Comparison of ENCODE assay signal across 13 mouse cellular contexts in the genomic region with DNA sequence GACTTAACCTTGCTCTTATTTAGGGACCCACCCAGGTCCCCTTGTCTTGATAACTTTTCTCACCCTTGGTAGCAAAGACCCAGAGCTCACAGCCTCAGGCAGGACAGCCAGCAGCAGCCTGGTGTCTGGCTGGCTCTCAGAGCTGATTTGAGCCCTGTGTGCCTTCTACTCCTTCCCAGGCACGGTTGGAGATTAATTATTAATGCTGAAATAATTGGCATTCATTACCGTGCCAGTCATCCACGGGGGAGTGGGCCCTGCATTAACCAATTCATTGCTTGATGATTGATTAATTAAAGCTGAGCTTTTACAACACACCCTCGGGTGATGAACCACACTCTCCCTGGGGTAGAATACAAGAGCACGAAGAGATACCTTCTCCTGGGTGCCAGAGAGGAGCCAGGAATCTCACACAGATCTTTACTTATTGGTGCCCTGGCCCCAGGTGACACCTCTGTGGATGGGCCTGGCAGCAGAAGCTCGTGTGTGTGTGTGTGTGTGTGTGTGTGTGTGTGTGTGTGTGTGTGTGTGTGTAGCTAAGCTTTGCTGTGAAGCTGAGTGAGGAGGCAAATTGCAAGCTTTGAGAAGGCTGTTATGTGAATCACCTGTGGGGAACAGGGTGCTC. TPM values are rescaled to one million over a fixed set of nuclear protein-coding genes. Genes with fewer than 3 reads are reported as not detected.
DNase-seq lines count a peak whose midpoint lies in the region; ATAC-seq and TF ChIP-seq lines count a peak whose summit lies in the region.
"Had no signal": no experiment of that assay in that cellular context is flagged by ENCODE, and none has a peak within 500 bp of the region (broad histone marks: within the 10 kb centered on the region; RNA-seq: fewer than 3 reads in every experiment).

No protein-coding gene starts in this region.

- POLR2A ChIA-PET in Patski (lab: Charles Lee), result no interaction called here

- no peak overlapping the region; the same call in 1 of the 2 replicates for H3K27ac ChIP-seq in forebrain, embryonic 13.5 days
- no peak overlapping the region for H3K27ac ChIP-seq in kidney, adult 2 months (ENCODE audit: insufficient read depth, low read depth, low read length)
- H3K27ac ChIP-seq: left cerebral cortex, adult 2 months had no signal

- peak; percentile 48 for DNase-seq in Patski (ENCODE audit: low read depth, low spot score)
- peak; percentile 63 for DNase-seq in kidney, adult 2 months
- DNase-seq in kidney, postnatal 4 days, result peak; percentile 33 to 59
- no peak for DNase-seq in adipocyte (ENCODE audit: low spot score)
- DNase-seq in heart, postnatal 14 days, result no peak
- DNase-seq in layer of hippocampus, adult 18-20 months (ENCODE audit: low spot score in 2 of 2), result no peak
- no peak for DNase-seq in gastrocnemius, postnatal 10 days
- DNase-seq: adrenal gland, adult 2 months; cerebellum, postnatal 25 days; thymus, adult 2 months had no signal

- 18% methylated on average over 6 of the region's 6 CpGs for WGBS in forebrain, embryonic 13.5 days
- WGBS in kidney, adult 2 months, result 31% methylated on average over 6 of the region's 6 CpGs

- no peak for TF ChIP-seq CTCF in Patski (IDR thresholded peaks at IDR 0.05)
- no peak for TF ChIP-seq CTCF in kidney, adult 2 months (conservative IDR thresholded peaks at IDR 0.05; ENCODE audit: insufficient read depth, insufficient read length, low read depth, low read length)

- no peak for TF ChIP-seq POLR2A in kidney, adult 2 months (IDR thresholded peaks at IDR 0.05; ENCODE audit: low read depth, low read length)

- peak; percentile 41 for ATAC-seq in Patski
- 0 out of 2 replicates have a peak, but pooled peaks have one; percentile 23 for ATAC-seq in forebrain, embryonic 13.5 days

- no peaks in the 10 kb centered on the region for H3K9me3 ChIP-seq in forebrain, embryonic 13.5 days (replicated peaks)

- intact Hi-C loops in heart, postnatal 14 days (cut with DNase I), result no loop called here

- peaks cover 28% of the 10 kb centered on the region for H3K4me1 ChIP-seq in forebrain, embryonic 13.5 days
- H3K4me1 ChIP-seq in kidney, adult 2 months (ENCODE audit: control insufficient read depth, insufficient read depth, low read length), result no peaks in the 10 kb centered on the region

- in situ Hi-C loops in Patski (cut with MboI; ENCODE audit: low pct_unique_long_range_greater_than_20kb), result no loop called here

- H3K36me3 ChIP-seq in forebrain, embryonic 13.5 days (ENCODE audit: poor library complexity, severe bottlenecking), result no peaks in the 10 kb centered on the region
- no peaks in the 10 kb centered on the region for H3K36me3 ChIP-seq in kidney, adult 2 months (ENCODE audit: control insufficient read depth, insufficient read depth, low read length)

- H3K27me3 ChIP-seq in Patski, result no peaks in the 10 kb centered on the region
- H3K27me3 ChIP-seq in forebrain, embryonic 13.5 days, result no peaks in the 10 kb centered on the region
- H3K27me3 ChIP-seq in kidney, adult 2 months (replicated peaks; ENCODE audit: control insufficient read depth, insufficient read depth, low read length), result no peaks in the 10 kb centered on the region

- H3K9ac ChIP-seq in forebrain, embryonic 13.5 days, result no peak overlapping the region

- CTCF ChIA-PET in Patski (lab: Charles Lee), result interaction anchor here (0.9 kb wide), 1 partner anchor 10 kb away, joined by 3 read pairs; no protein-coding TSS in a partner anchor

- no peak overlapping the region for H3K4me3 ChIP-seq in forebrain, embryonic 13.5 days
- H3K4me3 ChIP-seq in kidney, adult 2 months (ENCODE audit: insufficient read depth, low read depth, low read length), result no peak overlapping the region
- H3K4me3 ChIP-seq: left cerebral cortex, adult 2 months had no signal

- no peak overlapping the region for H3K4me2 ChIP-seq in forebrain, embryonic 13.5 days

RNA-seq across cellular contexts. Expression of a gene that starts 14.2 kb away (rescaled TPM):
- 24.6 TPM for polyA plus RNA-seq in Patski (2021)
- 4.1 and 4.6 TPM in 2 replicates for polyA plus RNA-seq in forebrain, embryonic 13.5 days (2015; fragmentation: Nextera tagmentation; extraction: Ambion mirVana)
- polyA plus RNA-seq in kidney, adult 2 months (2012; rRNA removed), result 0.72 and 0.81 TPM in 2 replicates
- total RNA-seq in heart, postnatal 14 days (2021), result 1 to 10 TPM; 1.0 to 1.6 TPM
- 1 to 10 TPM; 5.8 to 6.2 TPM for total RNA-seq in layer of hippocampus, adult 18-20 months (2021)
- total RNA-seq in gastrocnemius, postnatal 10 days (2021), result under 1 TPM; 0.42 to 0.72 TPM
- total RNA-seq: monocyte, adult 5-6 weeks had no signal

Comparison
In these comparisons a context has a peak if more than half of its experiments do, and no peak if none do; other contexts are left out.
1. DNase-seq: peak in Patski (single experiment), kidney, adult 2 months (single experiment) and kidney, postnatal 4 days (2 of 2); none in adipocyte (single experiment), heart, postnatal 14 days (0 of 2), layer of hippocampus, adult 18-20 months (0 of 2) and gastrocnemius, postnatal 10 days (single experiment).